Mouse (Mus musculus) left cerebral cortex, postnatal 4 days (tissue): ENCODE data around the gene Wrap53. TPM values are rescaled to one million over a fixed set of nuclear protein-coding genes. Genes with fewer than 3 reads are reported as not detected.
"Not testable (repeated sequence)": the region's sequence is repeated elsewhere in the genome, so short reads cannot be mapped to it uniquely, and the experiment has no call there.

Source experiments
- DNase-seq: peaks from one replicate; pipeline ENCODE4 v3.0.0-alpha.2; 2022
- intact Hi-C: fragments of 180-260 bp; cut with DNase I; formaldehyde crosslinking; loops from one replicate; pipeline ENCODE4 v1.15.1; 2025
- total RNA-seq, 2 experiments: library from RNA; stranded (reverse); gene quantifications; 2 replicates each; pipeline ENCODE4 v1.2.3; 2021

The Wrap53 gene
- total RNA-seq = 1 to 10 TPM; 8.5 to 8.6 TPM

- intact Hi-C loops = no loop called here
- peak; percentile 93 for DNase-seq
Observed at GRCm38 (mm10) chr11:69580091-69580514, at the start of gene Wrap53, which contains the start of gene Trp53. Gene Wrap53 (minus strand): TSS chr11:69580255. Gene Trp53 (plus strand): TSS chr11:69580359.

DNA sequence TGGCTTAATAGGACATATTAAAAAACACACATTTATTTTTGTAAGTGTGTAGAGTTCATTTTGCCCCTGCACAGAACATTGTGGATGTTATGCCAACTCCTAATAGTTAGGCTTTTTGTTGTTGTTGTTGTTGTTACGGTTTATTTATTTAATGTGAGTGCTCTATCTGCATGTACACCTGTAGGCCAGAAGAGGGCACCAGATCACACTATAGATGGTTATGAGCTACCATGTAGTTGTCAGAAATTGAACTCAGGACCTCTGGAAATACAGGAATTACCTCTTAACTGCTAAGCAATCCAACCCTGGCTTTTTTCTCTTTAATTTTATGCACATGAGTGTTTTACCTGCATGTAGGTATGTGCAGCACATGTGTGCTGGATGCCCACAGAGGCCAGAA lies 49.7 kb upstream of the Wrap53 start:
- intact Hi-C loops = no loop called here
- no peak for DNase-seq

DNA sequence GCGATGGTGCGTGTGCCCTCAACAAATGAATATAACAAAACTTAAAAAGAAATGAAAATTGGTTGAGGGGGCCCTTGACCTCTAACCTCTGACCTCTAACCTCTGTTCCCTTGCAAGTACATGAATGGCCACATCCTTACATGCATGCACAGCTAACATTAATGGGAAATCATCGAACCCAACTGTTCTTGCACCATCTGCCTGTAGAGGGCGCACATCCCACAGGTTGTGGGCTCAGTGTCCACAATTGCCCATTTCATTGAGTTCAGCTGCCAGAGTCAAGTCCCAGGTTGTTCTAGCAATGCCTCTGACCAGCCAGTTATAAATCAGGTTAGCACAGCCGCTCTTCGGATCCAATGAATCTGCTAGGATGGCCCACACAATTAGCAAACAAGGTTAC lies 48.2 kb upstream of the Wrap53 start:
- peak; percentile 77 for DNase-seq
- intact Hi-C loops = no loop called here

- DNase-seq, intact Hi-C loops: not testable (repeated sequence)
Observed at GRCm38 (mm10) chr11:69624339-69624738, 44.3 kb upstream of the Wrap53 start.

DNA sequence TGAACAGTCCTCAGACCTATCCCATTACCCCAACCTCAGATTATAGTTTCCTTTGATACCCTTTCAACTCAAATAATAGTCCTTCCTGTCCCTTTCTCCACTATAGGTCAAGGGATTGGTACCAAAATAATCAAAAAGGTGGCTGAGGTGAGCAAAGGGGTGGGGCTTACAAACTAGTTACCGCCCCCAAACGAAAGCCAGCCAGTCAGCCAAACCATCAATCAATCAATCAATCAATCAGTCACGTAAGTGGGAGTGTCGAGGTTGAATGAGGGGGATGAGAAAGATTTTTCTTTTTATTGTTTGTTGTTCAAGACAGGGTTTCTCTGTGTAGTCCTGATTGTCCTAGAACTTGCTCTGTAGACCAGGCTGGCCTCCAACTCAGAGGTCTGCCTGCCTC lies 43.0 kb upstream of the Wrap53 start:
- intact Hi-C loops = no loop called here
- DNase-seq = no peak

- peak; percentile 13 for DNase-seq
- intact Hi-C loops = no loop called here
Observed at GRCm38 (mm10) chr11:69622406-69622805, 42.4 kb upstream of the Wrap53 start.

- peak; percentile 87 for DNase-seq
- intact Hi-C loops = no loop called here
Observed at GRCm38 (mm10) chr11:69621571-69622268, 41.7 kb upstream of the Wrap53 start, which contains the start of gene Sat2. Gene Sat2 (plus strand): TSS chr11:69622024.

GRCm38 (mm10) chr11:69620394-69621081 lies 40.5 kb upstream of the Wrap53 start:
- intact Hi-C loops = no loop called here
- DNase-seq = no peak

DNA sequence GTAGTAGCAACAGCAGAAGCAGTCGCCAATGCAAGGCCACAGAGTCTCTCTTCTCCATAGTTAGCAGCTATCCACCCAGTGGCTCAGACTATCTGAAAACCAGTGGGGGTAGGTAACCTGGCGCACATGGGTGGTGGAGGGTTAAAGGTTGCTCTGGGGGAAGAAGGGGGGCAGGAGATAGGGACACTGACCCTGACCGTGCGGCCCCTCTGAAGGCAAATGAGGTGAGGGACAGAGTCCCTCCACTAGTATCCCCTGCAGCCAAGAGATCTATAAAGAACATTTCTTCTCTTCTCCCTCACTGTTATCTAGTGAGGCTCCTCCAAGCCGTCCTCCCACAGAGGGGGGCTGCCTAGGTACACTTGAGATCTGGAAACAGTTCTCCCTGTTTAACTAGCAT lies 37.8 kb upstream of the Wrap53 start, which contains the start of gene Shbg:
Shbg (minus strand) TSS at position 101 of the 400 bp plus-strand sequence.
- intact Hi-C loops = no loop called here
- DNase-seq = no peak

- DNase-seq = no peak
- intact Hi-C loops = no loop called here
Observed at GRCm38 (mm10) chr11:69616781-69617180, 36.7 kb upstream of the Wrap53 start.

GRCm38 (mm10) chr11:69614257-69614588 lies 34.2 kb upstream of the Wrap53 start:
- intact Hi-C loops, DNase-seq: not testable (repeated sequence)

DNA sequence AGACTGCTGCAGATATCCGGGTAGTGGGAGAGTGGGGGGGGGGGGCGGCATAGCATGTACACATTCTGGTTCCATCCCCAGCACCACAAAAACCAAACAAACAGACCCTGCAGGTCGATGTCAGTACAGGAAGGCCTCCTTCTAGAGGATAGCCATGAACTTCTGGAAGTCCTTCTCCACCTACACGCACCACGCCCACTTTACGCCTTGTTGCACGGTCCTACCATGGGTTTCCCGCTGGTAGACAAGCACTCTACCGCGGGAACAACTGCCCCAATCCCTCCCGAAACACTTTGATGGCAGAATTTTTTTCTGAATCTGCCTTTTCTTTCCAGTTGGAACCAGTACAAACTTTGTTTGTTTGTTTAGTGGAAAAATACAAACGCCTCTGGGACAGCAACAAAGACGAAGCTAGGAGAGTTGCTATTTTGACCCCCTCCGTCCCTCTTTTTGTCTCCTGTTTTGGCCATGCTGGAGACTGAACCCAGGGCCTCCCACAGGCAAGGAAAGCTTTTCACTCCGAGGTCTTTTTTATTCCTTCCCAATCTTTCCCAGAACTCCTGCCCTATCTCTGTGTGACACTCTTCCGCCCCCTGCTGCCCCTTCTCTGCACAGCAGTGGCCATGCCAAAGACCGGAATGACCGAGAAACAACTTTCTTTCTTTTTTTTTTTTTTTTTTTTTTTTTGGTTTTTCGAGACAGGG lies 33.6 kb upstream of the Wrap53 start:
- intact Hi-C loops = no loop called here
- peak; percentile 88 for DNase-seq

DNA sequence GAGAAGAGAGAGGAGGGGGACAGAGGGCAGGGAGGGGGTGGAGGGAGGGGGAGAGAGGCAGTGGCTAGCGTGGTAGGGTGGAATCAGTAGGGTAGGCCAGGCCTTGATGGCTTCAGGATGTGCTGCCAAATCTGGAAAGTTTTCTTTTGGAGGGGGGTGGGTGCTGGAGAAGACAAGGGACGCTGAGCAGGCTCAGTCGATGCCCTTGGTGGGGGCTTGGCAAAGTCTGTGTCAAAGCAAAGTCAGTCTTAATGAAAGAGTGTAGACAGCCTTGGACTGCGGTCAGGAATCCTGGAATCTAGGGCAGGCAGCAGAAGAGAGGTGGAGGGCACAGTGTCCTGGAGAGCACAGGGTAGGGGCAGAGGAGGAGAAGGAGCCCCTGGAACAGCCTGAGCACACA lies 30.8 kb upstream of the Wrap53 start:
- intact Hi-C loops = no loop called here
- DNase-seq = peak; percentile 27

GRCm38 (mm10) chr11:69609416-69609815 lies 29.4 kb upstream of the Wrap53 start:
- no peak for DNase-seq
- intact Hi-C loops = no loop called here

- no peak for DNase-seq
- intact Hi-C loops = no loop called here
Observed at GRCm38 (mm10) chr11:69608525-69608924, 28.5 kb upstream of the Wrap53 start.

DNA sequence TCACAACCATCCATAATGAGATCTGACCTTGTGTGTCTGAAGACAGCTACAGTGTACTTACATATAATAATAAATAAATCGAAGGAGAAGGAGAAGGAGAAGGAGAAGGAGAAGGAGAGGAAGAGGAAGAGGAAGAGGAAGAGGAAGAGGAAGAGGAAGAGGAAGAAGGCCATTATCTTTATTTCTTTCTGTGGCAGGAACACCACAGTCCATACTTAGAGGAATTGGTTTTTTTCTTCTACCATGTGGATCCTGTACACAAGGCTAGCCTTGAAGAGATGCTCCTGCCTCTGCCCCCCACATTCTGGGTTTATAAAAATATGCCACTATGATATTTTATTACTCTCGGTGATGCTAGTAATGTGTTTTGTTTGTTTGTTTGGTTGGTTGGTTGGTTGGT lies 26.8 kb upstream of the Wrap53 start:
- intact Hi-C loops = no loop called here
- no peak for DNase-seq

DNA sequence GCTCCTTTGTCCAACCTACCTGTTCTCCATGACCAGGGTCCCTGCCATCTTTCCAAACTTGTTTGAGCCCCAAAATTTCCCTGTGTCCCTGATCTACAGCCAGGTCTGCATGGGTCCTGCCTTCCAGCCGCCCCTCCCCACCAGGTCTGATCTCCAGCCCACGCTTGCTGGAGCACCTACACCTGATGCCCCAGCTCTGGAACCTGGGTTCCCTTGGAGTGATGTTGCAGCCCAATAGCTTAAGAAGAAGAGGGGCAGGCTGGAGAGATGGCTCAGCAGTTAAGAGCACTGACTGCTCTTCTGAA lies 26.4 kb upstream of the Wrap53 start:
- intact Hi-C loops = no loop called here
- no peak for DNase-seq

GRCm38 (mm10) chr11:69605726-69606490 lies 25.9 kb upstream of the Wrap53 start, which contains the start of gene Atp1b2:
Gene Atp1b2 (minus strand): TSS chr11:69605942.
- peak; percentile 89 for DNase-seq
- intact Hi-C loops = no loop called here

GRCm38 (mm10) chr11:69604795-69605664 lies 25.0 kb upstream of the Wrap53 start:
- intact Hi-C loops = no loop called here
- DNase-seq = peak; percentile 54

DNA sequence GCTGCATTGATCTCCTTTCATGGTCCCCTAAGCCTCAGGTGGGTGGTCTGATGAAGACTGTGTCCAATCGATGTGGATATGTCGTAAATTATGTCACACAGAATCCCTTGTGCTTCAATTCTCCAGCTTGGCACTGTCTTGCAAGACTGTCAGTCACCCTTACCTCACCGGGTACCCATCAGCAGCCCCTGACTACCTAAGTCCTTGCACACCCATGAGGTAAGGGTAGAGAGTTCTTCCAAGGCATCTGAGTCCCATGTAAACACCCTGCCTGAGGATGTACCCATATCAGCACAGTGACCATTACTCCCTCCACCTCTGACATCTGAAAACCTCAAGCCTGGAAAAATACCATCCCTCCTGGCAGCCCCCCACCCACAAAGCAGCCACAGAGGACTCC lies 24.3 kb upstream of the Wrap53 start:
- intact Hi-C loops = no loop called here
- DNase-seq = no peak
